ENCODE assay signal across 20 mouse cellular contexts in genomic region chr9:67867411-67867810, GRCm38 (mm10). TPM values are rescaled to one million over a fixed set of nuclear protein-coding genes. Genes with fewer than 3 reads are reported as not detected.
"Had no signal": no experiment of that assay in that cellular context is flagged by ENCODE, and none has a peak within 500 bp of the region (broad histone marks: within the 10 kb centered on the region; RNA-seq: fewer than 3 reads in every experiment).

No protein-coding gene starts in this region.

- H3K4me1 ChIP-seq: lung, embryonic 15.5 days; midbrain, embryonic 13.5 days; midbrain, embryonic 15.5 days; neural tube, embryonic 12.5 days had no signal

- H3K9ac ChIP-seq: lung, embryonic 15.5 days; midbrain, embryonic 13.5 days; midbrain, embryonic 15.5 days; neural tube, embryonic 12.5 days had no signal

- ATAC-seq: lung, postnatal 0 days; midbrain, embryonic 13.5 days; midbrain, embryonic 15.5 days had no signal

- H3K4me2 ChIP-seq: lung, embryonic 15.5 days; midbrain, embryonic 11.5 days; midbrain, embryonic 13.5 days; midbrain, embryonic 15.5 days; neural tube, embryonic 12.5 days had no signal

- H3K36me3 ChIP-seq: lung, embryonic 15.5 days; midbrain, embryonic 13.5 days; midbrain, embryonic 15.5 days; neural tube, embryonic 12.5 days had no signal

- DNase-seq: lung, adult 2 months; lung, postnatal 14 days; lung, postnatal 36 days; right cerebral cortex, postnatal 25 days; right cerebral cortex, postnatal 4 days; spleen, adult 18-20 months; thymus, adult 18-20 months; thymus, postnatal 14 days; thymus, postnatal 36 days had no signal

- H3K4me3 ChIP-seq: lung, embryonic 15.5 days; megakaryocyte, embryonic 14.5 days; midbrain, embryonic 13.5 days; midbrain, embryonic 15.5 days; neural tube, embryonic 12.5 days had no signal

- H3K9me3 ChIP-seq: lung, embryonic 15.5 days; megakaryocyte, embryonic 14.5 days; midbrain, embryonic 13.5 days; midbrain, embryonic 15.5 days; neural tube, embryonic 12.5 days had no signal

- H3K27ac ChIP-seq: lung, embryonic 15.5 days; macrophage; midbrain, embryonic 13.5 days; midbrain, embryonic 15.5 days; neural tube, embryonic 12.5 days had no signal

- H3K27me3 ChIP-seq: lung, embryonic 15.5 days; megakaryocyte, embryonic 14.5 days; midbrain, embryonic 13.5 days; midbrain, embryonic 15.5 days; neural tube, embryonic 12.5 days had no signal

RNA-seq across cellular contexts. Expression of gene C2cd4a, which starts 35.3 kb away (rescaled TPM):
- total RNA-seq: megakaryocyte progenitor cell, adult 5-6 weeks; monocyte, adult 5-6 weeks; neutrophil, adult 5-6 weeks had no signal
- polyA plus RNA-seq: macrophage; midbrain, embryonic 11.5 days had no signal
